Mouse (Mus musculus) olfactory bulb, adult 2 months (tissue): ENCODE results near the gene Zdhhc14. TPM values are rescaled to one million over a fixed set of nuclear protein-coding genes. Genes with fewer than 3 reads are reported as not detected.

Source experiments
- H3K27ac ChIP-seq: fragments of 200-500 bp; 2 replicates; pipeline ENCODE4 v1.5.1; 2012; ENCODE audit warnings: low read depth, low read length; ENCODE audit not compliant: insufficient read depth
- H3K4me1 ChIP-seq: fragments of 200-500 bp; 2 replicates; pipeline ENCODE4 v1.6.1; 2012; ENCODE audit warnings: low read length; ENCODE audit not compliant: control insufficient read depth, insufficient read depth
- H3K4me3 ChIP-seq: fragments of 200-500 bp; 2 replicates; pipeline ENCODE4 v1.5.1; 2012; ENCODE audit warnings: mild to moderate bottlenecking, low read depth, low read length, moderate library complexity; ENCODE audit not compliant: insufficient read depth
- CTCF ChIP-seq: fragments of 200-500 bp; IDR thresholded peaks from 2 replicates; pipeline ENCODE4 v1.5.1; 2012; ENCODE audit warnings: low read depth, mild to moderate bottlenecking, low read length, moderate library complexity; ENCODE audit not compliant: insufficient read depth
- POLR2A ChIP-seq: fragments of 200-500 bp; IDR thresholded peaks from 2 replicates; pipeline ENCODE4 v1.6.1; 2012; ENCODE audit warnings: mild to moderate bottlenecking, low read depth, low read length, moderate library complexity; ENCODE audit not compliant: insufficient read depth
- WGBS: fragments of 180-500 bp; shearing (Covaris S2); methylation state at CpG from one replicate; pipeline ENCODE4 v1.1.7; 2018; 5-methylcytosine and 5-hydroxymethylcytosine counted together
- polyA plus RNA-seq: library from polyadenylated mRNA; stranded (reverse); fragments of >200 nt; gene quantifications from 2 replicates; pipeline ENCODE4 v1.2.4, GENCODE M21; 2012; ENCODE audit warnings: low replicate concordance; ENCODE audit not compliant: missing spikeins, insufficient read depth, insufficient read length

Gene Zdhhc14
- polyA plus RNA-seq, 1 experiment, result not detected

- TF ChIP-seq CTCF, result no peak
- TF ChIP-seq POLR2A, result no peak
- 91% methylated on average over 5 of the region's 5 CpGs for WGBS
- Histone ChIP-seq H3K4me3 (no peak overlapping the region), H3K27ac (no peak overlapping the region), H3K4me1 (peaks cover 4% of the 10 kb centered on the region; the same call in 1 of the 2 replicates)
These were observed 82.3 kb downstream of the Zdhhc14 start for GRCm38 (mm10) chr17:5574672-5575071.

GRCm38 (mm10) chr17:5575518-5575917, 83.2 kb downstream of the Zdhhc14 start:
- H3K4me3 ChIP-seq, result no peak overlapping the region
- 82% methylated on average over 4 of the region's 4 CpGs for WGBS
- peaks cover 4% of the 10 kb centered on the region; the same call in 1 of the 2 replicates for H3K4me1 ChIP-seq
- no peak overlapping the region for H3K27ac ChIP-seq
- no peak for TF ChIP-seq POLR2A
- TF ChIP-seq CTCF, result no peak

- WGBS, result 95% methylated on average over 3 of the region's 3 CpGs
- Histone ChIP-seq H3K4me1 (no peaks in the 10 kb centered on the region), H3K27ac (no peak overlapping the region), H3K4me3 (no peak overlapping the region)
- no peak for TF ChIP-seq POLR2A
- no peak for TF ChIP-seq CTCF
These were observed 89.9 kb downstream of the Zdhhc14 start for GRCm38 (mm10) chr17:5582232-5582631.

- Histone ChIP-seq H3K4me1 (peaks cover 3% of the 10 kb centered on the region; the same call in 1 of the 2 replicates), H3K4me3 (no peak overlapping the region), H3K27ac (no peak overlapping the region)
- TF ChIP-seq POLR2A, result no peak
- no peak for TF ChIP-seq CTCF
- WGBS, result 83% methylated on average over 5 of the region's 5 CpGs
These were observed 90.6 kb downstream of the Zdhhc14 start for GRCm38 (mm10) chr17:5582937-5583336.

- Histone ChIP-seq H3K4me1 (peaks cover 3% of the 10 kb centered on the region; the same call in 1 of the 2 replicates), H3K27ac (no peak overlapping the region), H3K4me3 (no peak overlapping the region)
- TF ChIP-seq CTCF, result no peak
- TF ChIP-seq POLR2A, result no peak
- WGBS, result 52% methylated on average over 12 of the region's 12 CpGs
These were observed 91.3 kb downstream of the Zdhhc14 start for GRCm38 (mm10) chr17:5583472-5584145.

GRCm38 (mm10) chr17:5591604-5592209, 99.3 kb downstream of the Zdhhc14 start:
- 72% methylated on average over 6 of the region's 6 CpGs for WGBS
- Histone ChIP-seq H3K27ac (no peak overlapping the region), H3K4me3 (no peak overlapping the region), H3K4me1 (peaks cover 6% of the 10 kb centered on the region)
- TF ChIP-seq CTCF (no peak), POLR2A (no peak)

GRCm38 (mm10) chr17:5593071-5593470, 100.7 kb downstream of the Zdhhc14 start:
- TF ChIP-seq CTCF, result no peak
- TF ChIP-seq POLR2A, result no peak
- H3K4me3 ChIP-seq, result no peak overlapping the region
- peaks cover 3% of the 10 kb centered on the region; the same call in 1 of the 2 replicates for H3K4me1 ChIP-seq
- H3K27ac ChIP-seq, result no peak overlapping the region
- 91% methylated on average over 2 of the region's 2 CpGs for WGBS

GRCm38 (mm10) chr17:5595068-5595467, 102.7 kb downstream of the Zdhhc14 start:
- Histone ChIP-seq H3K27ac (no peak overlapping the region), H3K4me1 (peaks cover 5% of the 10 kb centered on the region), H3K4me3 (no peak overlapping the region)
- 78% methylated on average over 5 of the region's 5 CpGs for WGBS
- TF ChIP-seq CTCF (no peak), POLR2A (no peak)

- WGBS, result 78% methylated on average over 3 of the region's 3 CpGs
- no peak for TF ChIP-seq POLR2A
- TF ChIP-seq CTCF, result no peak
- H3K4me3 ChIP-seq, result no peak overlapping the region
- peaks cover 5% of the 10 kb centered on the region for H3K4me1 ChIP-seq
- no peak overlapping the region for H3K27ac ChIP-seq
These were observed 104.1 kb downstream of the Zdhhc14 start for GRCm38 (mm10) chr17:5596490-5596889.
